Mouse (Mus musculus) retina, postnatal 7 days (tissue): Measurements from ENCODE around the gene Sox18.

Source experiments
- DNase-seq: peaks from one replicate; pipeline ENCODE4 v3.0.0-alpha.2; 2012; ENCODE audit warnings: low read depth, low spot score

Sox18 gene

GRCm38 (mm10) chr2:181646626-181647472 lies 24.6 kb downstream of the Sox18 start:
- no peak for DNase-seq

- no peak for DNase-seq
Observed at GRCm38 (mm10) chr2:181645666-181646065, 25.8 kb downstream of the Sox18 start.

- peak; percentile 30 for DNase-seq
Observed at GRCm38 (mm10) chr2:181644361-181644760, 27.1 kb downstream of the Sox18 start.

- DNase-seq = no peak
Observed at GRCm38 (mm10) chr2:181635865-181636264, 35.6 kb downstream of the Sox18 start.

- no peak for DNase-seq
Observed at GRCm38 (mm10) chr2:181632624-181633023, 38.8 kb downstream of the Sox18 start.

- no peak for DNase-seq
Observed at GRCm38 (mm10) chr2:181628471-181628870, 43.0 kb downstream of the Sox18 start.

- DNase-seq = no peak
Observed at GRCm38 (mm10) chr2:181623401-181623800, 48.0 kb downstream of the Sox18 start.
